Mouse (Mus musculus): ENCODE measurements at regions not wholly inside any gene's neighbourhood (a gene's known extent, or its start where the extent isn't known, plus 50 kb on each side); places are given as distances from the start of the nearest gene placed in this dataset.

DNA sequence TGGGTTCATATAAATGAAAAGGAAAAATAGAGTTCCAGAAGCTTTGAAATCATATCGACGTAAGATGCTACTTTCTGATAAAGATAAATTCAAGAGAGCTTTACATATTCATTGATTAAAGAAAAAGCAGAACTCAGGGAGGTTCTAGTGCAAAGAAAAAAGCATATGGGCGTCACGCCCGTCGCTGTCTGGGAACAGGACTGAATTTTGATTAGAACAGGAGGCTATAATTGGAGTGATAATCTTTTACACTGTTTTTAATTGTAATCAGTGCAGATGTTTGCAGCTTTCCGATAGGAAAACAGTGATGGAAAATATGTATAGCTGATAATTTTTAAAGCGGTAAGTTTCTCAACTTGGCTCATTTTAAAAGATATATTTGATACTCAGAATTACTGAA is 428.2 kb upstream of the Ccnh start:
- DNase-seq (ENCODE audit: low spot score), result no peak

DNA sequence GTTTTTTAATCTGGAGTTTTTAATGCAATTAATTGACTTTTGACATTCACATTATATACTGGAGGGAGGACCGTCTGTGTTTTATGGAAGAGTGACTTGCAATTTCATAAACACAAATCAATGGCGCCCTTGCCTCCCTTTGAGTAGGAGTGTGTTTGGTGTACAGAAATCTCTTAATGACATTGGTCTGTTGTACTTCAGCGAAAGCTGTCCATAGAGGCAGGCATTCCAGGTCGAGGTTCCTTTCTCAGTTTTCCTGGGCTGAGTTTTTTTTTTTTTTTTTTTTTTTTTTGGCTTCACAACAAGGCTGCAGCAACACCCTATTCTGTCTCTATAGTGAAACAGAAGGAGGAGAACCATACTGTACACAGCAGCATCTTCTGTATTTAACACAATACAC is 427.4 kb upstream of the Ccnh start:
- no peak for DNase-seq (ENCODE audit: low spot score)

DNA sequence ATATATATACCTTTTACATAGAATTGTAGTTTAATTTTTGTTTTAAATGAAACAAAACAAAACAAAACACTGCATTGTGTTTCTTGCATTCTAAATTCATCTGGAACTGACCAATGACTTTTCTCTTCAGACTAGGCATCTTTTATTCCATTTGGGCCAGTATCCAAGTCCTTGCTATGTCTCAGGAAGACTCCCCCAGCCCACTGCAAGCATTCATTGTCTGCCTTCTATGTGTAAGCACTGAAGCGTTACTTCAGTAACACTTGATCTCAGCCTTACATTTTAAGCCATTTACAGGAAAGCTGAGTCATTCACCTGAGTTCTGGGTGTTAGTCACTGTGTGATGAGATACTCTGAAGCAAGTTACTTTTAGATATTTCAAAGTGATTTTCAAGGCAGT is 425.3 kb upstream of the Ccnh start:
- no peak for DNase-seq (ENCODE audit: low spot score)

DNA sequence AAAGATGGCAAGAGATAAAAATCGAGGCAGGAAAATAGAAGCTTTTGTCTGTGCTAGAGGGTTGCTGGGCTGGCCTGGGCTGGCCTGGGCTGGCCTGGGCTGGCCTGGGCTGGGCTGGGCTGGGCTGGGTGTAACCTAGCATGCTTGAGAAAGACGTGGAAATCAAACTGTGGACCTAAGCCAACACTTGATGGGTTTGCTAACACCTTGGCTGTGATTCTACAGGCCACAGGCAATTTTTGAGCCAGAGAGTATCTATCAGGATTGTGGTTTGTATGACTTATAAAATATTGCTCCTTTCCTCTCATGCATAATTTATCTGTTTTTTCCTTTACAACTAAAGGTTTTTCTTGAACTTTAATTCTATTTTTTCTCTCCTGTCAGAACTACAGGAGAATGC is 417.3 kb upstream of the Ccnh start:
- DNase-seq (ENCODE audit: low spot score), result no peak

DNA sequence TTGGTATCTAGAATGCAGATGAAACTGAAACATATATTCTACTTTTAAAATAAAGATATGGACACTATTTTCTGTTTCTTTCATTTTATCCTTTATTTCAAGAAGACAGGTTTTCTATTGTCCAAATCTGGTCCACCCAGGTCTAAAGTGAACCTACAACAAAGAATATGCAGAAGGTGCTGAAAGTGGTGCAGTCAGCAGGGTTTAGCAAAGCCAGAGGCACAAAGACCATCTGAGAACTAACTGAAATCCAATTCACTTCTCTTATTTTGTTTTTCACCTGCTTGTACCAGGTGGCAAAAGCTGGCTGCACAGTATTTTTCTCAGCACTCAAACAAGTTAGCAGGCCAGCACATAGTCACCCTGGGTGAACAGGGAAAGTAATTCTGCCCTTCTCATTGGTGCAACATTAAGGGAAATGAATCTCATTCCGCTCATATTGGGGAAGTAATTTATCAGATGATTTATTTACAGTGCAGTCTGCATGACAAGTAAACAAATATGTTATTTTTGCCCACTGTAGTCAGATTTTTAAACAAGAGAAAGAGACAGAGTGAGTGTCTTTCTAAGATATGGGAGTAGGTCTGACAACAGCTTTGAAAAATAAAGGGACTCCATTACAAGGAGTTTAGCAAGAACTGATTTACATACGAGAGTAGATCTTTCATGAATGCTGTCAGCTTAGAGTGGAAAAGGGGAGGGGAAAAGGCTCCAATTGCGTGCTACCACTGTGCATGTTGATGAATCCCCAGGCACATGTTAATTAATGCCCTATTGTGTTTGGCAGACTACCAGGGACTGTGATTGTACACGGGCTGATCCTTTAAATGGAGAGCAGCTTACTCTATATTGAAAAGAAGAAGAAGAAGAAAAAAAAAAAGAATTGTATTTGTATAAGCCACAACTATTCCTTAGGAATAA is 405.9 kb upstream of the Ccnh start:
- no peak for DNase-seq (ENCODE audit: low spot score)

DNA sequence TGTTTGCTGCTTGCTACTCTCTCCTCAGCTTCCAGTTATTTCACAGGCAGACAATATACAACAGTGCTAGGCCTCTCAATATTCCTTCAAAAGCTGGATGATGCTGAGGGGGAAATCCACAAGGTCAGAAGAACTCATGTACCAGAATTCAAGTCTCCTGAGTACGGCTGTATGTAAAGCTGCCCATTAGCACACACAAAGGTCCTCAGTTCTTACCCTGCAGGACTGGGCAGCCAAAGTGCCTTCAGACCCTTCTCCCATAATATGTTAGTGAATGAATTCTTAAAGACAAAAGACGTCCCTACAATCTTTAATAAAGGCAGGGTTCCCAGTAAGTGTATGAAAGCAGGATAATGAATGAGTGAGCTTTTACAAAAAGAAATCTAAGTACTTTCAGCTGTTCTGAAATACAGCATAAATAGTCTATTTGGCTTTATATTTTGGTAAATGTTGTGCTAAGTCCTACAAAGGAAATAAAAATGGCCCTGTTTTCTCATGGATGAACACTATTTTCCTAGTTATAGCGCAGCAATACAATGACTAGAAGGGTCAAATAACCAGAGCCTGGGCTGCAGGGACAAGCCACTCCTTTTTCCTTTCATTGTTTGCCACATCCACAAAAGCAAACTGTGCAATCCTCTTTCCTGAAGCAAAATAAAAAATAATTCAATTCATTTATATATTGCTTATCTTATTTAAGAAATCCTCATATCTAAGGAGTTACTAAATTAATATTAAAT is 384.8 kb upstream of the Ccnh start:
- no peak for DNase-seq (ENCODE audit: low spot score)

DNA sequence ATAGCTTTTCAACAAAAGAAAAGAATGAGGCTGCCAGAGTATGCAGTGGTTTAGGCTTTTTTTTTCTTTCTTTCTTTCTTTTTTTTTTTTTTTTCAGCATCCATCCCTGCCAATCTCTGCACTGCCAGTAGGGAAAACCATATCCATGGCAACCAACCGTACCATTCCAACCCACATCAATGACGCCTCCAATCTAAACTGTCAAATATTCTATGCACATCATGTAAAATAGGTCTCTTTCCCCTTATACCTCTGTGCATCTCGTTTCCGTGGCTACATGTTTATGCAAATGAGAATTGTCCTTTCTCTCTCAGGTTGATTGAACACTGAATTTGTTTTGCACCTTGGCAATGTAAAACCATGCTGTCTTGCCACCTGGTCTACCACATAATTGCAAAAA is 384.0 kb upstream of the Ccnh start:
- no peak for DNase-seq (ENCODE audit: low spot score)

DNA sequence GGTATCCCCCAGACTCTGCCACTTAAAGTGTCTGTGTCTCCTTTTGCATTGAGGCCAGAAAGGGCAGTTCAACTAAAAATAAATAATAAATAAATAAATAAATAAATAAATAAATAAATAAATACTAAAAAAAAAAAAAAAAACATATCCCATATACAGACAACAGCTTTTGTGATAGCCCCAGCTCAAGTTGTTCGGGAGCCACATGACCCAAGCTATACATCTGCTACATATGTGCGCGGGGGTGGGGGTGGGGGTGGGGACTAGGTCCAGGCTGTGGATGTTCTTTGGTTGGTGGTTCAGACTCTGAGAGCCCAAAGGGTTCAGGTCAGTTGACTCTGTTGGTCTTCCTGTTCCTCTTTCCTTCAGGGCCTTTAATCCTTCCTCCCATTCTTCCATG is 379.6 kb upstream of the Ccnh start:
- DNase-seq (ENCODE audit: low spot score), result no peak

All from gastrocnemius, adult 18-20 months (tissue).